Mouse (Mus musculus) cerebellum, postnatal 10 days (tissue): Measurements from ENCODE around the gene Mmp28.
A peak's percentile ranks its signal among the peaks of the same experiment; 100 is the strongest.

Source experiments
- DNase-seq, 2 experiments: peaks; one replicate each; pipeline ENCODE4 v3.0.0; 2021; ENCODE audit warnings: mixed read lengths in 2 of 2

Gene Mmp28

GRCm38 (mm10) chr11:83462711-83463244 lies at the start of gene Mmp28:
Mmp28 (minus strand) TSS chr11:83463071.
- peak; percentile 80 to 82 for DNase-seq

DNA sequence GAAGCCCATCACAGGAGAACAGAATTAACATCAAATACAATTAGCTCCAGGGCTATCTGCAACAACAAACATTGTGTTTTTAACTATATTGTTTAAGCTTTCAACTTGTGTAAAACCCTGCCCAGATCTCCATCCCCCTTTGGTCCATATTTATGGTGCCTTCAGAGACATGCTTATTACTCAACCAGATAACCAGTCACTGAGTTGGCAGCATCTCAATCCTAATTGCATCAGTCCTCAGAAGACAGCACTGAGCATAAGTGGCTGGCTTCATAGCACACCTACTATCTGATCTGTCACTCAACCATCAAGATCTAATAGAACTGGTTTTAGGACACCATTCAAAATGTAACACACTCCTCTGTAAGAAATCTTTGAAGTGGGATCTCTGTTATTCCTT lies 46.6 kb upstream of the Mmp28 start:
- no peak for DNase-seq

- DNase-seq = no peak
These were observed 41.4 kb upstream of the Mmp28 start for GRCm38 (mm10) chr11:83504308-83504707.

DNA sequence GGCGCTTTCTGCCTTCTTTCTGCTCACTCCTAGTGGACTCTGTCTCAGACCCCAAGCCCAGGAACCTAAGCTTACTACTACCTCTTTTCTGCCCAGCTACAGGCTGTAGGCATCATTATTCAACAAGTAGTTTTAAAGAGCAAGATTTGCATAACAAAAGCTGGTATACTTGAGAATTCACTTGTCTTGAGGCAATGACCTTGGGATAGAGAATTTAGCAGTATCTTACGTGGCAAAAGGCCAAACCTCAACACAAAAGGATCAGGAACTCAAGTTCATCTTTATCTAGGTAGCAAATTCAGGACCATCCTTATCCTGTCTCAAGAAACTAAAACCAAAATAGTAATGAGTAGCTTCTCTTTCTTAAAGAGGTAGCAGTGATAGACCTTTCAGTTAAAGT lies 32.7 kb upstream of the Mmp28 start:
- no peak for DNase-seq

DNA sequence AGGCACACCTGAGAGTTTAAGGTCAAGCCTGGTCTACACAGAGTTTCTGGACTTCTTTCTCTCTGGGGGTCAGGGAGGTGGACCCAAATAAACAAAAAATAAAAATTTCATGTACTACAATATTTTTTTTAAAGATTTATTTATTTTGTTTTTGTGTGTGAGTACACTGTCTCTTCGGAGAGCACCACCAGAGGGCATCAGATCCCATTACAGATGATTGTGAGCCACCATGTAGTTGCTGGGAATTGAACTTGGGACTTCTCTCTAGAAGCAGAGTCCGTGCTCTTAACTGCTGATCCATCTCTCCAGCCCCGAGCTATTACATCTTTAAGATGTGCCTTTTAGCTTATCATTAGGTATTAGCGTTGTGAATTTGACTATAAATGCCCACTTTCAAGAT lies 28.6 kb upstream of the Mmp28 start:
- DNase-seq = no peak

DNA sequence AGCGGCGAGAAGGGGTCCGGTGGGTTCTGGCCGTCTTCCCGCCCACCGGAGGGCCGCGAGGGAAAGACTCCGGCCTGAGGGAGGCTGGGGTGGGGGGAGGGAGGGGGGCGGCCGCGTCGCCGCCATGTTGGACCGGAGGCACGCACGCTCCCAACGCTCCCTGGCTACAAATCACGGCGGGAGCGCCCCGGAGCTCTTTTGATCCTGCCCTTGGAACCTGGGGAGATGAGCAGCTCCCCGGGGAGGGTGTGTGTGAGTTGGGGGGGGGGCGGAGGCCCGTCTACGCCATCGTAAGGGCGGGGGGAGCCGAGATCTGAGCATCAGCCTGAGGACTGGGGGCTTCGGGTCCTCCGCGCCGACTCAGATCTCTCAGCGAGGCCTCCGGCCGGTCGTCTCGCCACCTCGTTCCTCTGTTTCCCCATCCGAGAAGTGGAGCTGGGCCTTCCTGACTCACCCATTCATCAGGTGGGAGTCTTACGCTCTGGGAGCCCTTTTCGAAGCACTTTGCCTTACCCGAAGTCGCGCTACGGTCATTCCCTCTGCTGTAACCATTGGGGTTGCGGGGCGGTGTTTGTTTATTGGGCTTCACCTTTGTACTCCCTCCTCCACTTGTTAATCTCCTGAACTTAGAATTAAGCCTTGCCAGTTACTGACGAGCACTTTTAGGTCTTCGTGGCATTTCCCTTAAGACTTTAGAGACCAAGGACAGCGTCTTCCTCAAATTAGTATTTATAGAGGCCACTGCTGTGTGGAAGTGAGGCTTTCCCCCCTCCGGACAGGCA lies 10.6 kb upstream of the Mmp28 start:
- DNase-seq = no peak

DNA sequence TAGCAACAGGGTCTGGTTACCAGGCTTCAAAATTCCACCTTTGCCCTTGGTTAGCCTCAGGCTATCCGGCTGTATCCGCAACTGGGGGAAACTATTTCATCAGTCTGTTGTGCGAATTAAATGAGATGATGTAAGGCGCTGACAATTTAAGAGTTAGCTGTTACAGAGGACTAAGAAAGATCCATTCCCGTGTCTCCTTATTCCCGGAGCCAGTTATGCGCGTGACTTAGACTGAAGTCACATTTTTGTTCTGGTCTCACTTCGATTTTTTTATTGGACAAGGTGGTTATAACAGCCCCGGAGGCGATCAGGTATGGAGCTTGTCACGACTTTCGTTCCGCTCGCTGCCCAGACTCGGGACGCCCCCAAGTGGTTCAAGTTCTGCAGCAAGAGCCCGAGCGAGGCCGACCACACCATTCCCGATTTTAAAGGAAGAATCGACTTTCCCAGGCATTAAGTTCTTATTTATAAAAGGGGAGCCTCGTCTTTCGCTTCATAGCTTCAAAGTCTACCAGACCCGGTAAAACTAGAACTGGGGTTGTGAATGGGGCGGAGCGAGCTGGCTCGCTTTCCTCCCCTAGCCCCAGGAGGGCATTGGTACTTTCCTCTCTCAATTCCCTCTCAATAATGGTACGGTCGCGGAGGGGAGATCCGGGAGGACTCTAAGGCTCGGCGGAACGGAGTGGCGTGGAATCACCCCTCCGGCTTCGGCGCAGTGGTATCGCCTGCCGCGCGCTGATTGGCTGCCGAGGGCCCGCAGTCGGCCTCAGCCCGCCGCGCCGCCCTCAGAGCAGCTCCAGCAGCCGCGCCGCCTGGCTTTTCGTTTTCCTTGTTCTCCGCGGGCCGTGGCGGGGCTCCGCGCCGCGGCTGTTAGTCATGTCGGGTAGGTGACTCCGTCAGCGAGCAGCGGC lies 9.7 kb upstream of the Mmp28 start, which contains the start of gene Taf15:
TSS of gene Taf15 (plus strand) at position 763 of the 911 bp plus-strand sequence.
- peak; percentile 99 for DNase-seq

- no peak for DNase-seq
These were observed 8.9 kb upstream of the Mmp28 start for GRCm38 (mm10) chr11:83471766-83472165.

DNA sequence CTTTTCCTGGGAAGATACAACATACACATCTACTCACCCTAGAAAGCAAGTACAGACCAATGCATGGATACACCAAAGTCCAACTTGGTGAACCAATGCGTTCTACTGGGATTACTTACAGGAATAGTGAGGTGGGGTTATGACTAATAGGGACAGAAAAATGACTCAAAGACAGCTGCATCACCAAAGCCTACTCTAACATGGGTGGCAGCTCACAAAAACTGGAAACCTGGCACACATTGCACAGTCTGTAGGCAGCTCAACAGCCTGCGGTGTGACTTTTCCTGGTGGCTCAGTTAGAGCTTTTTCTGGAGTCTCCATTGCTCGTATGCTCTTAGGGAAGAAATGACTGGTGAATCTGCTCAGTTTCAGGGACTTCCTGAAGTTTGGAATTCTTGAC lies 5.9 kb upstream of the Mmp28 start:
- DNase-seq = no peak

DNA sequence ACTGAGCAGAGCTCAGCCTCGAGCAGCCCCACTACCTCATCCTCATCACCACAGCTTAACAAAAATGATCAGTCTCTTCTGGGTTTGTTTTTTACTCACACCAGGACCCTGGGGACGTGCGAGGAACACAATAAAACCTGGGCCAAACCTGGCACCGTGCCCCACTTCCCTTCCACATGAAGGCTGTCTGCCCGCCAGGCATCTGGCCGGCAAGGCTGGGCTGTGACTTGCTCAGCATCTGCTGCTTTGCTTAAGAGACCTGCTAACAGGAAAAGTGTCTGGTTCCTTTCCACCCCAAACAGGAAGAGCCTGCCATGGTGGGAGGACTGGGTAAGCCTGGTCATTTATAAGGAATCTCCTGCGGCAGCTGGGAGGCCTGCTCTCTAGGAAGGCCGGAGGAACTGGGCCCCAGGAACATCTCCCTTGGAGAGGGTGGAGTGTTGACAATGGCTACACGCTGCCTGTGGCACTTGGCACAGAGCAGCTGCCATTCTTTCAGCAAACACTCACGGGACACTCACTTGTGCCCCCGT lies 4.3 kb upstream of the Mmp28 start:
- peak; percentile 92 to 94 for DNase-seq

DNA sequence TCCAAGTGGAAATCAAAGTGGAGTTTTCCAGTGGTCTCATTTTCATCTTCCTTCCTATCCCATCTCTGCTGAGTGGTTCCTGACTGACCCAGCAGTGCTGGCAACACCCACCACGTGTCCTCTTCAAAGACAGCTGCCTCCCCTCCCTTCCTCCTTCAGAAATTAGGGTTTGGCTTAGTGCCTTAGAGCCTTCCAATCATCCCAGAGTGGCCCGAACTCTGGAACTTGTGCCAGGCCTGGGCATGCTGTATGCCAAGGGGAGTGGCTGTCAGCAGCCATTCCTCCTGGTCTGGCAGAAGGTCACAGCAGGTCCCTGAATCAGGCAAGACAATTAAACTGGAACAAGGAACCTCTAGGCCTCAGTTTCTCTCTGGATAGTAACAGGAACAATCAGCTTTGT lies 3.1 kb upstream of the Mmp28 start:
- DNase-seq = peak; percentile 98

DNA sequence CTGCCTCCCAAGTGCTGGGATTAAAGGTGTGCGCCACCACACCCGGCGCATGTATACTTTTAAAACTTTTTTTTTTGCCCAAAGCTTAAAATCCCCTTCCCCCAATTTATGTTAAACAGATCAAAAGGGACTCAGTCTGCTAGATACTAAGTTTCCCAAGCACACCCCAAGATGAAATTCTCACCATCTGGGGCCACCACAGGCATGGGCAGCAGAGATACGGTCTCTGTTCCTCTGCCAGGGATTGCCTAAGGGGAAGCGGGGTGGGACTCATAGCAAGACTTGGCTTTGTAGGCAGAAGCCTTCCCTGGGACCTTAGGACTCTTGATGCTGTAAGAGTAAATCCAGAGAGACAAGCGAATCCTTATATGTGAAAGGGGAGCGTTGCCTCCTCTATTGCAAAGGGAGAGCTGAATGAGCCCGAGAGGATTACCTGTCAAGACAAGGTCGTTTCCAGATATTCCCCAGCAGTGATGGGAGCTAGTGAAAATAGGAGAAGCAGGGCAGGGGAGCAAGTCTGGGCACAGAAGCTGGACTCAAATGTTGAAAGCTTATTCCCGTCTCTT lies 1.3 kb downstream of the Mmp28 start:
- DNase-seq = peak; percentile 70 to 78

DNA sequence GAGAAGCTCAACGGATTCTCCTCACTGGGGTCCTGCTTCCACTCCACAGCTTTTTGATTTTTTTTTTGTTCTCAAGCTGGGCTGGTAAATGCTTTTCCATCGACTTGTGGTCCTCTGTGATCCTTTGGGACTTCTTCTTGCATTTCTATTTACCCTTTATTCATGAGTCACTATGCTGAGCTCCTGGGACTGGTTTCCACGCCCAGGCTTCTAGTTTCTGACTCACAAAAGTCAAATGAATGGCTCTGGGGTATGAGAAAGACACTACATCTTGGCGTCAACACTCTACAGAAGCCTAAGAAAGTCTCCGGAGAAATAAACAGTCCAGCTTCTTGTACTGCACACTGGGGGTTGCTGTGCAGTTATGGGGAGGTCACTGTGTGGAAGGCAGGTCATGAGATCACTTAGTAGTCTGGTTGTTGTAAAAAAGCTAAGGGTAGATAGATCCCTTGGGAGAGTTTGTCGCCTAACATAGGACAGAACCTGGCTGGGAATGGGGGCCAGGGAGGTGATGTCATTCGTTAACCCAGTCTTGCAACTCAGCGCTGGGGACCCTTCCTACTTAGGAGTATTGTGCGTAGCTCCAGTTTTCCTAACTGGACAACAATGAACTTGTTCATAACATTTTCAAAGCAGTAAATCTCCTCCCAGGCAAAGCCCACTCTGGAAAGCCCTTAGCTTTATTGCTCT lies 4.8 kb downstream of the Mmp28 start:
- DNase-seq = no peak

GRCm38 (mm10) chr11:83457257-83457656 lies 5.6 kb downstream of the Mmp28 start:
- no peak for DNase-seq

DNA sequence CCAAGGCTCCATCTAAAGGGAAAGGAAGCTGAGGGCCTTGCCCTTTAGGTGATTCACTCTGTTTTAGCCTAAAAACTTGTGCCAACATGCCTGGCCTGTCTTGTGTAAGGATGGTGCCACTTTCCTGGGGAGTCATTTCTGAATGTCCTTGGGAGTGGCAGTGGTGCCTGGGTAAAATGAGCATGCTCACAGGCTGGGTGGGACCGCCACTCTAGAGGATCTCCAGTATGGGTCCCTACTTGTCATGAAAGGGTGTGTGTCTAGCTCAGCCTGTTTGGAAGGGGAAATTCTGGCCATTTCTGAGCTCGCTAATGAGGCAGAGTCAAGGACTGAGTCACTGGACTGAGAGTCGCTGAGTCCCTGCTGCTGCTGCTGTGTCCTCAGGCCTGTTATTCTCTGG lies 7.3 kb downstream of the Mmp28 start:
- DNase-seq = no peak

GRCm38 (mm10) chr11:83454548-83454947 lies 8.3 kb downstream of the Mmp28 start:
- no peak for DNase-seq

- DNase-seq = peak; percentile 68 to 80
These were observed 11.6 kb downstream of the Mmp28 start for GRCm38 (mm10) chr11:83451281-83451680.

GRCm38 (mm10) chr11:83450550-83450949 lies 12.3 kb downstream of the Mmp28 start:
- no peak for DNase-seq

- no peak for DNase-seq
These were observed 13.6 kb downstream of the Mmp28 start for GRCm38 (mm10) chr11:83449298-83449697.

DNA sequence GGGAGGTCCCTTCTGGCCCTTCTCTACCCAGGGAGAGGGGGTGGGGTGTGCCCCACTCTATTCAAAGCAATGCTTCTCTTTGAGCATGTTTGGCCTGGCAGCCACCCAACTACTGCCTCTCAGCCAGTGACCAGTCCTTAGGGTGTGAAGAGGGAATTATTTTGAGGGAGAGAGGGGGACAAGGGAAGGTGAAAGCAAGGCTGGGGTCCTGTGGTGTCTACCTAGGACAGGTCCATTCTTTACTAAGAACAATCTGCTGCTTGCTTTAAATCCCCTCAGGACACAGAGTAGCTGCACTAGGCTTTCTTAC lies 14.0 kb downstream of the Mmp28 start:
- peak; percentile 61 to 62 for DNase-seq

DNA sequence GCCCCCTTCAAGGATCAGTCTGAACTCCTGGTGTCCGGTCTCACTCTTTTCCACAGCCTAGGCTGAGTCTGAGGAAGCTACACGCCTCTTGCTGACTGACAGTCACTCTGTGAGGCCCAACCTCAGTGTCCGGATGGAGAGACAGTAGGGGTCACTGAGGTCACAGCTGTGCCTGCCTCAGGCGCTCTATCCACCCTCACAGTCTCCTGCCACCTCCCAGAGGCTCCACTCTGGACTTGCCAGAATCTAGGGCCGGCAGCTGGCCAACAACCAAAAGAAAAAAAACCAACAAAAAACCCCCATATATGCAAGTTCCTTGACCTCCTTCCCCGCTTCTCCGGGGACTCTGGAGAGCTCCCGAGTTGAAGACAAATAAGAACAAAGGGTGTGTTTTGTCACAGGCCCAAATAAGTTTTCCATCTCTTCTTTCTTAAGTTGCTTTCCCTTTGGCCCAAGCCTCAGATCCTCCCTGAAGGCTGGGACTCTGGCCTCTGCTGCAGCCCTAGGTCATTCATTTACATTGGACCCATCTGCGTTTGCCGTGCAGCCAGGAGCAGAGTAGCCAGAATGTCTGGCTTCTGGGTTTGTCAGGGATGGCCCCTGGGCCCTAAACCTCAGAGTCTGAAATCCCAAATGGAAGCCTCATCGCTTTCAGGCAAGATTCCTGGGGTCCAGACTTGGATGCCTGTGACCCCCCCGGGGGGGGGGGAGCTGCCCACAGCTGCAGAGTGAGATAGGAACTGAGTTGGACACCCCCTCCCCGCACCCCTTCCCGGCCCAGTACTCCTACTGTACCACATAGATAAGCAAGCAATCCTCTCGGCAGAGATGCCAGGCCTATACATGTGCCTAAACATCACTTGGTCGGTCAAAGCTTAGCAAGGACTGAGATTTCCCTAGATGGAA lies 14.6 kb downstream of the Mmp28 start:
- peak in 1 of 2 experiments; percentile 33 for DNase-seq
